ENCODE assay signal across 24 mouse cellular contexts in the genomic region with DNA sequence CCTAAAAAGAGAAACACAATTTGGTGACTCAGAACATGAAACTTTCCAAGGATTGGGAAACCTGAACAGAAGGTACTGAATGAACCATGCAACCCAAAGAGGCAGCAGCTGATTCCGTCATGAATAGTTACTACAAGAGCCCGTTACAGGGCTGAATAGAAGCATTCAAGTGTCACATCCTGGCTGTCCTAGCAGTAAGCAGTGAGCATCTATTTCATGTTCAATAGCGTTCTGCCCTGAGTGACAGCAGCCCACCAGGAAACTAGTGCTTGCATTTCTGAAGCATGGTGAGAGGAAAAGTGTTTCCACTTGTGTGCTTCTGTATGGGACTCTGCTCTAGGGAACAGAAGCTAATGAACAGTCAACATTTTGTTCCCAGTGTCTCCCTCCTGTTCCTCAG.
"Had no signal": no experiment of that assay in that cellular context is flagged by ENCODE, and none has a peak within 500 bp of the region (broad histone marks: within the 10 kb centered on the region; RNA-seq: fewer than 3 reads in every experiment).

No protein-coding gene starts in this region.

- H3K9me3 ChIP-seq: limb, embryonic 10.5 days; limb, embryonic 13.5 days; liver, embryonic 12.5 days; liver, embryonic 15.5 days; lung, embryonic 15.5 days; midbrain, embryonic 12.5 days; midbrain, embryonic 15.5 days; neural tube, embryonic 12.5 days; neural tube, embryonic 15.5 days had no signal

- H3K4me2 ChIP-seq: limb, embryonic 13.5 days; liver, embryonic 12.5 days; liver, embryonic 15.5 days; lung, embryonic 15.5 days; midbrain, embryonic 12.5 days; midbrain, embryonic 15.5 days; neural tube, embryonic 12.5 days; neural tube, embryonic 15.5 days had no signal

- H3K4me1 ChIP-seq: limb, embryonic 10.5 days; limb, embryonic 13.5 days; liver, embryonic 12.5 days; liver, embryonic 15.5 days; lung, embryonic 15.5 days; megakaryocyte, embryonic 14.5 days; midbrain, embryonic 12.5 days; midbrain, embryonic 15.5 days; neural tube, embryonic 12.5 days; neural tube, embryonic 15.5 days had no signal

- H3K27ac ChIP-seq: limb, embryonic 10.5 days; limb, embryonic 13.5 days; liver, embryonic 12.5 days; liver, embryonic 15.5 days; lung, embryonic 15.5 days; midbrain, embryonic 12.5 days; midbrain, embryonic 15.5 days; neural tube, embryonic 12.5 days; neural tube, embryonic 15.5 days; stomach, postnatal 0 days had no signal

- H3K9ac ChIP-seq: limb, embryonic 13.5 days; liver, embryonic 12.5 days; liver, embryonic 15.5 days; lung, embryonic 15.5 days; midbrain, embryonic 12.5 days; midbrain, embryonic 15.5 days; neural tube, embryonic 12.5 days; neural tube, embryonic 15.5 days had no signal

- ATAC-seq: liver, embryonic 12.5 days; midbrain, embryonic 15.5 days had no signal

- H3K36me3 ChIP-seq: limb, embryonic 10.5 days; limb, embryonic 13.5 days; liver, embryonic 12.5 days; liver, embryonic 15.5 days; lung, embryonic 15.5 days; midbrain, embryonic 12.5 days; midbrain, embryonic 15.5 days; neural tube, embryonic 12.5 days; neural tube, embryonic 15.5 days had no signal

- H3K27me3 ChIP-seq: limb, embryonic 13.5 days; liver, embryonic 12.5 days; liver, embryonic 15.5 days; lung, embryonic 15.5 days; megakaryocyte, embryonic 14.5 days; midbrain, embryonic 12.5 days; midbrain, embryonic 15.5 days; neural tube, embryonic 12.5 days; neural tube, embryonic 15.5 days had no signal

- H3K4me3 ChIP-seq: limb, embryonic 10.5 days; limb, embryonic 13.5 days; liver, embryonic 12.5 days; liver, embryonic 15.5 days; lung, embryonic 15.5 days; megakaryocyte, embryonic 14.5 days; midbrain, embryonic 12.5 days; midbrain, embryonic 15.5 days; neural tube, embryonic 12.5 days; neural tube, embryonic 15.5 days had no signal

- DNase-seq: kidney, adult 9 months; kidney, postnatal 14 days; kidney, postnatal 4 days; liver; lung, adult 18-20 months; lung, postnatal 10 days; lung, postnatal 36 days; right cerebral cortex, adult 18-20 months; right cerebral cortex, postnatal 14 days; right cerebral cortex, postnatal 4 days; thymus, adult 2 months; thymus, postnatal 14 days; thymus, postnatal 4 days had no signal
